Mouse (Mus musculus): ENCODE data around the gene Casp6. TPM values are rescaled to one million over a fixed set of nuclear protein-coding genes. Genes with fewer than 3 reads are reported as not detected.
A peak's percentile ranks its signal among the peaks of the same experiment; 100 is the strongest.

Gene Casp6
- polyA plus RNA-seq (2012; ENCODE audit: insufficient read depth, insufficient read length, missing spikeins), result 40.6 and 42.0 TPM in 2 replicates

DNA sequence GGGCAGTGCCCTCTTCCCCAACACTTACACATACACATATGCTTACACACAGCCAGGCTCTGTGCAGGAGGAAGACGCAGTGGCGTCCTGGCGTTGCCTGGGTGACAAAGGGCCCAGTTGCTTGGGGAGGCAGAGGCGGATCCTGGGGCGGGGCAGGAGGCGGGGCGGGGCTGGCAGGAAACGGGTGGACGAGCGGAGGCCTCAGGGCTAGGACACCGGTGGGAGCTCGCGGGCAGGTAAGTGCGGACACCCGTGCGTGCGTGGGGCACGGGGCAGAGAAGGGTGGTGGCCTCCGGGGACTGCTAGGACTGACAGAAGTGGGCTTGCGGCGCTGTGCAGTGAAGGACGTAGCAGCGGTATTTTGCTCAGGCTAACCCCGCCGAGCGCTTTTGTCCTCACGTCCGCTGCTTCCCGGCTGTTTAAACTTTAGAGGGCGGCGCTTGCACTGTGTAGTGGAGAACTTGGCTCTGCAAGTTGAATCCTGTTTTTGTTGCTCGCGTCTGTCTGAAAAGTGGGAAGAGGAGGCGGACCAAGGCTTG lies at the start of gene Casp6:
Casp6 (plus strand) TSS at position 155 of the 539 bp plus-strand sequence.
- Histone ChIP-seq H3K27ac (ENCODE audit: insufficient read depth, low read depth, low read length) (peak within 1 kb of the TSS; percentile 45), H3K4me1 (ENCODE audit: control insufficient read depth, insufficient read depth, low read length) (peaks cover 20% of the 10 kb centered on the region)

DNA sequence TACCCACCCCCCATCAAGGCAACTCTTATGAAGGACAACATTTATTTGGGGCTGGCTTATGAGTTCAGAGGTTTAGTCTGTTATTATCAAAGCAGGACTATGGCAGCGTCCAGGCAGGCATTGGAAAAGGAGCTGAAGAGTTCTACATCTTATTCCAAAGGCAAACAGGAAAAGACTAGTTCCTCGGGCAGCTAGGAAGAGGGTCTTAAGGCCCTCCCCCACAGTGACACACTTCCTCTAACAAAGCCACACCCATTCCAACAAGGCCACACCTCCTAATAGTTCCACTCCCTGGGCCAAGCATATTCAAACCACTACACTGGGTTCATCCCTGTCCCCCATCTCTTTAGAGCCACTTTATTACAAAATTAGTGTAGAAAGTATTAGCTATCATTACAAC lies 38.6 kb upstream of the Casp6 start:
- TF ChIP-seq CTCF (IDR thresholded peaks at IDR 0.05; ENCODE audit: low read depth, low read length), result no peak
- no peak for TF ChIP-seq POLR2A (IDR thresholded peaks at IDR 0.05; ENCODE audit: borderline replicate concordance, low read depth, low read length)
- Histone ChIP-seq H3K4me3 (ENCODE audit: insufficient read depth, low read length) (no peak overlapping the region), H3K27ac (ENCODE audit: insufficient read depth, low read depth, low read length) (no peak overlapping the region), H3K4me1 (ENCODE audit: control insufficient read depth, insufficient read depth, low read length) (no peaks in the 10 kb centered on the region)

More for the DNA sequence above, at the start of gene Casp6:
- peak within 1 kb of the TSS; percentile 91 for H3K4me3 ChIP-seq (ENCODE audit: insufficient read depth, low read length)
- no peak for TF ChIP-seq POLR2A (IDR thresholded peaks at IDR 0.05; ENCODE audit: borderline replicate concordance, low read depth, low read length)
- no peak for TF ChIP-seq CTCF (IDR thresholded peaks at IDR 0.05; ENCODE audit: low read depth, low read length)

GRCm38 (mm10) chr3:129863698-129864097 lies 37.5 kb upstream of the Casp6 start:
- H3K4me1 ChIP-seq (ENCODE audit: control insufficient read depth, insufficient read depth, low read length), result no peaks in the 10 kb centered on the region

GRCm38 (mm10) chr3:129877327-129877726 lies 23.9 kb upstream of the Casp6 start:
- no peak overlapping the region for H3K27ac ChIP-seq (ENCODE audit: insufficient read depth, low read depth, low read length)
- H3K4me1 ChIP-seq (ENCODE audit: control insufficient read depth, insufficient read depth, low read length), result peaks cover 3% of the 10 kb centered on the region
- no peak overlapping the region for H3K4me3 ChIP-seq (ENCODE audit: insufficient read depth, low read length)
- TF ChIP-seq POLR2A (IDR thresholded peaks at IDR 0.05; ENCODE audit: borderline replicate concordance, low read depth, low read length) (no peak), CTCF (IDR thresholded peaks at IDR 0.05; ENCODE audit: low read depth, low read length) (no peak)

More at GRCm38 (mm10) chr3:129863698-129864097, 37.5 kb upstream of the Casp6 start:
- TF ChIP-seq POLR2A (IDR thresholded peaks at IDR 0.05; ENCODE audit: borderline replicate concordance, low read depth, low read length) (no peak), CTCF (IDR thresholded peaks at IDR 0.05; ENCODE audit: low read depth, low read length) (peak; percentile 55; the same call in 1 of the 2 replicates)
- Histone ChIP-seq H3K27ac (ENCODE audit: insufficient read depth, low read depth, low read length) (no peak overlapping the region), H3K4me3 (ENCODE audit: insufficient read depth, low read length) (no peak overlapping the region)

DNA sequence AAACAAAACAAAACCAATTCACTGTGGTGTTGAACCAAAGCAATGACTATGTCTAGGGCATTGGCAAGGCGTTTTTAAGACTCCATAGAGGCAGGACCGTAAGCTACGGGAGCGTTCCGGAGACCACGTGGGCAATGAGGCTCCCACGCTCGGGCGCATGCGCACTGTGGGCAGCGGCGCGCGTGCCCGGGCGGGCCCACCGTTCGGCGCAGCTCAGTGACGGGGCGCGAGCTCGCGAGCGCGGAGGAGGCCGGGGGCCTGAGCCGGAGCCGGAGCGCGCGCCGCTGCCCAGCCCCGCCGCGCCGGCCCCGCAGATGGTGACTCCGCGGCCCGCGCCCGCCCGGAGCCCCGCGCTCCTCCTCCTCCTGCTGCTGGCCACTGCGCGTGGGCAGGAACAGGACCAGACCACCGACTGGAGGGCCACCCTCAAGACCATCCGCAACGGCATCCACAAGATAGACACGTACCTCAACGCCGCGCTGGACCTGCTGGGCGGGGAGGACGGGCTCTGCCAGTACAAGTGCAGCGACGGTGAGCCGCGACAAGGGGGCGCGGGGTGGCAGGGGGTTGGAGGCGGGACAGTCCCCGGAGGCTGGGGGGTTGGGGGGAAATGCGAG lies 22.7 kb upstream of the Casp6 start, which contains the start of gene Pla2g12a:
Pla2g12a (plus strand) TSS at position 202 of the 617 bp plus-strand sequence.
- H3K4me1 ChIP-seq (ENCODE audit: control insufficient read depth, insufficient read depth, low read length), result peaks cover 3% of the 10 kb centered on the region
- peak within 1 kb of the TSS; percentile 94 for H3K4me3 ChIP-seq (ENCODE audit: insufficient read depth, low read length)
- no peak within 1 kb of the TSS for H3K27ac ChIP-seq (ENCODE audit: insufficient read depth, low read depth, low read length)
- TF ChIP-seq POLR2A (IDR thresholded peaks at IDR 0.05; ENCODE audit: borderline replicate concordance, low read depth, low read length) (no peak), CTCF (IDR thresholded peaks at IDR 0.05; ENCODE audit: low read depth, low read length) (no peak)

DNA sequence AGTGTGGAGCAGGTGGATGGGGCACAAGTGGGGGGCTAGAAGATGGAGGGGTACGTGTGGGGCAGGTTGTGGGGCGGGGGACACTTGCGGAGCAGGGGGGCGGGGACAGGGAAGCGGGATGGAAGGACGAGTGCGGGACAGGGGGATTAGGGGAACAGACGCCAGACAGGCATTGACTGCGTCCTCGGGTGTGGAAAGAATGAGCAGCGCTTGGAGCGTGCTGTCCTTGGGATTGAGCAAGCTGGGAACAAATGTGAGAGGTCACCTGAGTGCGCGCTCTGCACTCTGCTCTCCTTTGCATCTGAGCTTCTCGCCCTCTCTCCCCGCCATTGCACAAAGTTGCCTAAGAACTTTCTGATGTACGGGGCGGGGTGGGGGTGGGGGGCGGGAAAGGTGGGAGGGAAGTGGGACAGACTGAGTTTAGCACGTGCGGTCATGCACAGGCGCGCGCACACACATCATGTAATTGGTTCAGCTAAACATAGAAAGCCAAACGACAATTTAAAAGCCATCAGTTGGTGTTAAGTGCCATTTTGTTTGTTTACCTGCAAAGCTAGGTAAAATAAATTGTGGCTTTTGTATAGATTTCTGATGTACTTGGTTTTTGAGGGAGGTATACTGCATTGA lies 22.0 kb upstream of the Casp6 start:
- Histone ChIP-seq H3K4me1 (ENCODE audit: control insufficient read depth, insufficient read depth, low read length) (peaks cover 3% of the 10 kb centered on the region), H3K4me3 (ENCODE audit: insufficient read depth, low read length) (peak overlapping the region; percentile 94), H3K27ac (ENCODE audit: insufficient read depth, low read depth, low read length) (no peak overlapping the region)
- TF ChIP-seq CTCF (IDR thresholded peaks at IDR 0.05; ENCODE audit: low read depth, low read length) (no peak), POLR2A (IDR thresholded peaks at IDR 0.05; ENCODE audit: borderline replicate concordance, low read depth, low read length) (no peak)

DNA sequence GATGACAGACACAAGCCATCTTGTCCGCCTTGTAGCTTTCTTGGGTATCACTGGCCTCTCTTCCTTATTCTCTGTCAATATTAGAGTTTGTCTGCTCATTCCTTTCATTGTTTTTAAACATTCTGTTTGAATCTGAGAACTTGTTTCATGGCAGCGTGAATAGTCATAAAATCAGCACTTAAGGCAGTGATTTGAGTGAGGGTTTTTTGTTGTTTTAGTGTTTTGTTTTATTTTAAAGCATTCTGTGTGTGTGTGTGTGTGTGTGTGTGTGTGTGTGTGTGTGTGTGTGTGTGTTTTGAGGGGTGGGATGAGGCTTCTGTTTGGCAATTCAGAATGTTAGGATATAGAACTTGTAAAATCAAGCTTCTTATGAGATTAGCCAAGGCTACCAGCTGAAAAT lies 21.3 kb upstream of the Casp6 start:
- Histone ChIP-seq H3K4me3 (ENCODE audit: insufficient read depth, low read length) (no peak overlapping the region), H3K27ac (ENCODE audit: insufficient read depth, low read depth, low read length) (no peak overlapping the region), H3K4me1 (ENCODE audit: control insufficient read depth, insufficient read depth, low read length) (peaks cover 3% of the 10 kb centered on the region)
- TF ChIP-seq CTCF (IDR thresholded peaks at IDR 0.05; ENCODE audit: low read depth, low read length) (no peak), POLR2A (IDR thresholded peaks at IDR 0.05; ENCODE audit: borderline replicate concordance, low read depth, low read length) (no peak)

GRCm38 (mm10) chr3:129880925-129881593 lies 20.2 kb upstream of the Casp6 start:
- H3K4me1 ChIP-seq (ENCODE audit: control insufficient read depth, insufficient read depth, low read length), result peaks cover 3% of the 10 kb centered on the region
- no peak overlapping the region for H3K27ac ChIP-seq (ENCODE audit: insufficient read depth, low read depth, low read length)
- no peak for TF ChIP-seq POLR2A (IDR thresholded peaks at IDR 0.05; ENCODE audit: borderline replicate concordance, low read depth, low read length)
- no peak for TF ChIP-seq CTCF (IDR thresholded peaks at IDR 0.05; ENCODE audit: low read depth, low read length)
- no peak overlapping the region for H3K4me3 ChIP-seq (ENCODE audit: insufficient read depth, low read length)

DNA sequence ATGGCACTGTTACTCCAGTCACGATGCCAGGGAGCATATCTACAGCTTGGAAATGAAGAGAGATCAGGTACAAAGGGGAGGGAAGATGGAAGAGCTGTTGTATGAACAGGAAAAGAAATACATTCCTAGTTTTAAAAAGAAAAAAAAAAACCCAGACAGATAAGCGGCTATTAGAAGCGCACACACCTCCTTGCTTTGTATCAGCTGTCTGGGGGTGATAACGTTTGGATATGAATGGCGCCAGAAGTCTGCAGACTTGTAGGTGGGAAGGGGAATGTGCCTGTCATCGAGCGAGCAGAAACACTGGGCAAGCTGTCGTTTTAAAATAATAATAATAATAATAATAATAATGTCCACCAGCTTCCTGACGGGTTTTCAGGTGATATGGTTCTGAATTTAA lies 15.6 kb upstream of the Casp6 start:
- H3K27ac ChIP-seq (ENCODE audit: insufficient read depth, low read depth, low read length), result no peak overlapping the region
- H3K4me1 ChIP-seq (ENCODE audit: control insufficient read depth, insufficient read depth, low read length), result no peaks in the 10 kb centered on the region
- no peak for TF ChIP-seq CTCF (IDR thresholded peaks at IDR 0.05; ENCODE audit: low read depth, low read length)
- H3K4me3 ChIP-seq (ENCODE audit: insufficient read depth, low read length), result no peak overlapping the region
